Mouse (Mus musculus) lung, adult 2 months (tissue): ENCODE results near the gene Il18.

Experiments
- CTCF ChIP-seq: fragments of 200-500 bp; IDR thresholded peaks from 2 replicates; pipeline ENCODE4 v1.5.1; 2011; ENCODE audit warnings: mild to moderate bottlenecking, low read length, control low read depth; ENCODE audit not compliant: insufficient read depth
- POLR2A ChIP-seq: fragments of 200-500 bp; IDR thresholded peaks from 2 replicates; pipeline ENCODE4 v1.6.1; 2011; ENCODE audit warnings: low read depth, mild to moderate bottlenecking, control low read depth, low read length, borderline replicate concordance; ENCODE audit errors: extremely low read depth

GRCm38 (mm10) chr9:50521562-50521961 lies 33.1 kb upstream of the Il18 start:
- no peak for TF ChIP-seq POLR2A
- TF ChIP-seq CTCF, result no peak
